Mouse (Mus musculus): ENCODE measurements around the gene Mapk11. TPM values are rescaled to one million over a fixed set of nuclear protein-coding genes. Genes with fewer than 3 reads are reported as not detected.

The Mapk11 gene
- total and polyA plus RNA-seq, 3 experiments = 0.04 TPM; not detected in 1

DNA sequence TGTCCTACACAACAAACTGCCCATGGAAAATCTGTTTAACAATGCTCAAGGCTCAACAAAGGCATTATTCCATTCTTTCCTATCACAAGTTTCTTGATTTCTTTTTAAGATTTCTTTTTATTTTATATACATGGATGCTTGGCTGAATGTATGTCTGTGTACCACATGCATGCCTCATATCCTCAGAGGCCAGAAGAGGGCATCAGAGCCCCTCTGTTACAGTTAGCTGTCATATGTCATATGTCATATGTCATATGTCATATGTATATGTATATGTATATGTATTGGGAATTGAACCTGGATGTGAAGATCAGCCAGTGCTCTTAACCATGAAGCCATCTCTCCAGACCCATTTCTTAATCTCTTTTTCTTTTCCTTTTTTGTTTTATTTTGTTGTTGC is 31.4 kb downstream of the Mapk11 start:
- H3K27me3 ChIP-seq (ENCODE audit: control insufficient read depth in 1 of 2, insufficient read depth in 2 of 2, low read length in 2 of 2) = no peaks in the 10 kb centered on the region
- no peak overlapping the region for H3K4me3 ChIP-seq (ENCODE audit: control insufficient read depth in 1 of 2, insufficient read depth in 1 of 2, low read depth in 2 of 2, low read length in 2 of 2)
- peaks cover 36% of the 10 kb centered on the region for H3K79me2 ChIP-seq (ENCODE audit: control insufficient read depth, insufficient read depth, low read length, poor library complexity)
- peaks cover 0 to 13% of the 10 kb centered on the region in 2 experiments; a peak in 3 of 4 replicates for H3K4me1 ChIP-seq (ENCODE audit: control insufficient read depth in 1 of 2, insufficient read depth in 2 of 2, low read length in 2 of 2)
- H3K36me3 ChIP-seq (ENCODE audit: control insufficient read depth in 1 of 2, insufficient read depth in 2 of 2, low read length in 2 of 2) = peaks cover 1 to 16% of the 10 kb centered on the region in 2 experiments
- peak; percentile 41 for DNase-seq (ENCODE audit: low read depth, low spot score)
- no peak overlapping the region for H3K9ac ChIP-seq (ENCODE audit: control insufficient read depth, low read depth, low read length, poor library complexity, severe bottlenecking)
- TF ChIP-seq SMC3 (IDR thresholded peaks at IDR 0.05; ENCODE audit: low read depth, low read length) (peak; percentile 44), POLR2A (IDR thresholded peaks at IDR 0.05; ENCODE audit: control insufficient read depth in 1 of 2, insufficient read depth in 1 of 2, low read depth in 1 of 2, low read length in 2 of 2, poor library complexity in 1 of 2) (no peak), ETS1 (IDR thresholded peaks at IDR 0.05; ENCODE audit: low read depth, low read length) (no peak), MAFK (IDR thresholded peaks at IDR 0.05; ENCODE audit: borderline replicate concordance, low read depth, low read length) (no peak), MEF2A (IDR thresholded peaks at IDR 0.05; ENCODE audit: extremely low read depth, insufficient replicate concordance, low read depth, low read length, poor library complexity, severe bottlenecking) (no peak), BHLHE40 (IDR thresholded peaks at IDR 0.05; ENCODE audit: borderline replicate concordance, low read depth, low read length) (no peak), POLR2AphosphoS5 (IDR thresholded peaks at IDR 0.05; ENCODE audit: borderline replicate concordance, low read depth, low read length) (no peak), CHD1 (IDR thresholded peaks at IDR 0.05; ENCODE audit: low read depth, low read length) (no peak), NRF1 (IDR thresholded peaks at IDR 0.05; ENCODE audit: insufficient read depth, low read depth, low read length, poor library complexity, severe bottlenecking) (no peak), USF1 (IDR thresholded peaks at IDR 0.05; ENCODE audit: low read depth, low read length) (no peak), KAT2A (conservative IDR thresholded peaks at IDR 0.05; ENCODE audit: low read depth, low read length) (no peak), MAZ (IDR thresholded peaks at IDR 0.05; ENCODE audit: low read depth, low read length) (no peak), TBP (IDR thresholded peaks at IDR 0.05; ENCODE audit: low read depth, low read length) (no peak), NELFE (IDR thresholded peaks at IDR 0.05; ENCODE audit: low read depth, low read length) (no peak), CHD2 (IDR thresholded peaks at IDR 0.05; ENCODE audit: low read length) (no peak), MXI1 (IDR thresholded peaks at IDR 0.05; ENCODE audit: low read depth, low read length) (no peak), MAX (IDR thresholded peaks at IDR 0.05; ENCODE audit: low read length) (no peak), SIN3A (IDR thresholded peaks at IDR 0.05; ENCODE audit: low read length) (peak; percentile 23; the same call in 1 of the 2 replicates), MYB (IDR thresholded peaks at IDR 0.05; ENCODE audit: low read depth, low read length) (no peak), ELF1 (IDR thresholded peaks at IDR 0.05; ENCODE audit: low read depth, low read length) (no peak), ZC3H11A (IDR thresholded peaks at IDR 0.05; ENCODE audit: low read depth, low read length) (peak; percentile 31), GATA1 (IDR thresholded peaks at IDR 0.05; ENCODE audit: low read depth, low read length) (no peak), ZMIZ1 (IDR thresholded peaks at IDR 0.05; ENCODE audit: low read depth, low read length) (no peak), TCF12 (IDR thresholded peaks at IDR 0.05; ENCODE audit: low read depth, low read length) (no peak), RAD21 (IDR thresholded peaks at IDR 0.05; ENCODE audit: low read depth, low read length) (peak; percentile 43), MYC (IDR thresholded peaks at IDR 0.05; ENCODE audit: low read depth, low read length) (no peak), JUND (IDR thresholded peaks at IDR 0.05; ENCODE audit: low read depth, low read length) (no peak), EP300 (IDR thresholded peaks at IDR 0.05; ENCODE audit: low read depth in 1 of 2, low read length in 2 of 2) (no peak), HCFC1 (IDR thresholded peaks at IDR 0.05; ENCODE audit: low read depth, low read length) (no peak), TAL1 (IDR thresholded peaks at IDR 0.05; ENCODE audit: low read length) (no peak), POLR2AphosphoS2 (IDR thresholded peaks at IDR 0.05; ENCODE audit: low read length) (no peak), CTCF (IDR thresholded peaks at IDR 0.05 in 2 of 3, conservative IDR thresholded peaks at IDR 0.05 in 1 of 3; ENCODE audit: control insufficient read depth in 1 of 3, insufficient read depth in 1 of 3, low read depth in 2 of 3, low read length in 3 of 3, poor library complexity in 1 of 3, severe bottlenecking in 1 of 3) (peak in 2 of 3 experiments; percentile 41 to 51; a peak in 4 of 6 replicates), GABPA (IDR thresholded peaks at IDR 0.05; ENCODE audit: low read depth, low read length) (no peak)
- H3K27ac ChIP-seq (ENCODE audit: control insufficient read depth, low read depth, low read length) = no peak overlapping the region
- H3K9me3 ChIP-seq (replicated peaks; ENCODE audit: insufficient read depth, low read length) = no peaks in the 10 kb centered on the region

Data from MEL (cell line).